Mouse (Mus musculus) small intestine, adult 2 months (tissue): Measurements from ENCODE around the gene Pctp.

ENCODE experiments used
- CTCF ChIP-seq: fragments of 200-500 bp; IDR thresholded peaks from 2 replicates; pipeline ENCODE4 v1.5.1; 2012; ENCODE audit warnings: low read depth, mild to moderate bottlenecking, control low read depth, inconsistent platforms, low read length, moderate library complexity, mixed read lengths; ENCODE audit not compliant: insufficient replicate concordance, insufficient read length; ENCODE audit errors: extremely low read depth
- POLR2A ChIP-seq: fragments of 200-500 bp; IDR thresholded peaks from 2 replicates; pipeline ENCODE4 v1.6.1; 2012; ENCODE audit warnings: low read depth, mild to moderate bottlenecking, control low read depth, inconsistent platforms, low read length, moderate library complexity

GRCm38 (mm10) chr11:89980106-89980505 lies 22.6 kb downstream of the Pctp start:
- no peak for TF ChIP-seq CTCF
- TF ChIP-seq POLR2A, result no peak
